Mouse (Mus musculus) midbrain, embryonic 12.5 days (tissue): ENCODE data around the gene Crybg2. TPM values are rescaled to one million over a fixed set of nuclear protein-coding genes. Genes with fewer than 3 reads are reported as not detected.
A peak's percentile ranks its signal among the peaks of the same experiment; 100 is the strongest.

Source experiments
- ATAC-seq: fragments of 200-750 bp; cut with Nextera tagmentation; 2 replicates; pipeline ENCODE4 v1.8.0; 2017; ENCODE audit warnings: low read depth, moderate TSS enrichment, moderate library complexity; ENCODE audit not compliant: low FRiP score
- H3K27ac ChIP-seq: fragments of 300-500 bp; sonication (generic); replicated peaks from 2 replicates; pipeline ENCODE4 v1.5.1; 2016; ENCODE audit warnings: mild to moderate bottlenecking
- H3K27me3 ChIP-seq: fragments of 300-500 bp; sonication (generic); 2 replicates; pipeline ENCODE4 v1.6.1; 2016; ENCODE audit warnings: mild to moderate bottlenecking
- H3K36me3 ChIP-seq: fragments of 300-500 bp; sonication (generic); 2 replicates; pipeline ENCODE4 v1.6.1; 2016
- H3K4me1 ChIP-seq: fragments of 300-500 bp; sonication (generic); 2 replicates; pipeline ENCODE4 v1.6.1; 2016
- H3K4me2 ChIP-seq: fragments of 300-500 bp; sonication (generic); replicated peaks from 2 replicates; pipeline ENCODE4 v1.6.1; 2016; ENCODE audit warnings: mild to moderate bottlenecking, moderate library complexity
- H3K4me3 ChIP-seq: fragments of 300-500 bp; sonication (generic); 2 replicates; pipeline ENCODE4 v1.5.1; 2016; ENCODE audit warnings: mild to moderate bottlenecking
- H3K9ac ChIP-seq: fragments of 300-500 bp; sonication (generic); replicated peaks from 2 replicates; pipeline ENCODE4 v1.6.1; 2016; ENCODE audit warnings: mild to moderate bottlenecking, moderate library complexity
- H3K9me3 ChIP-seq: fragments of 300-500 bp; sonication (generic); 2 replicates; pipeline ENCODE4 v1.6.1; 2016; ENCODE audit warnings: mild to moderate bottlenecking
- WGBS: fragments of 180-500 bp; shearing (Covaris S2); methylation state at CpG from one replicate; pipeline ENCODE4 v1.1.7; 2016; 5-methylcytosine and 5-hydroxymethylcytosine counted together
- polyA plus RNA-seq: library from polyadenylated mRNA; unstranded; fragments of >200 nt; fragmentation: Nextera tagmentation; extraction: Ambion mirVana; gene quantifications from 2 replicates; pipeline ENCODE4 v1.2.1, GENCODE M21; 2016

Gene Crybg2
- polyA plus RNA-seq, 1 experiment from 2014 or later, result 1.7 TPM

GRCm38 (mm10) chr4:134126300-134127120 is 65.9 kb downstream of the Crybg2 start:
- WGBS, result 87% methylated on average over 21 of the region's 21 CpGs
- no peak for ATAC-seq
- H3K9ac ChIP-seq, result peak overlapping the region; percentile 80; the same call in 1 of the 2 replicates
- H3K4me2 ChIP-seq, result no peak overlapping the region
- H3K4me3 ChIP-seq, result no peak overlapping the region
- no peaks in the 10 kb centered on the region for H3K27me3 ChIP-seq
- H3K4me1 ChIP-seq, result peaks cover 29% of the 10 kb centered on the region
- H3K9me3 ChIP-seq, result no peaks in the 10 kb centered on the region
- no peak overlapping the region for H3K27ac ChIP-seq
- H3K36me3 ChIP-seq, result peaks cover 11% of the 10 kb centered on the region; the same call in 1 of the 2 replicates

DNA sequence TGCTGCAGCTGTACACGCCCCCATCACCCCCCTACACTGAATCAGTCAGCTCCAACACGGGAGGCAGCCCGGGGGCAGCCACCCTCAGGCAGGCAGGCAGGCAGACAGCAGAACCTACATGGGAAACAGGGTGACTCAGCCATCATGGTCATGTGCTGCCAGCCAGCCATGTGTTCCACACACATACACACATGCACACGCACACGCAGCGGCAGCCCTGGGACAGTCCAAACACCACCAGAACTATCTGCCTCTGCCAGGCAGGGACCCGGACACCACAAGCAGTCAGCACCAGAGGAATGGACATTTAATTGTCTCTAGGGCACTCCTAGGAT is 66.5 kb downstream of the Crybg2 start:
- no peaks in the 10 kb centered on the region for H3K27me3 ChIP-seq
- no peak overlapping the region for H3K27ac ChIP-seq
- H3K9ac ChIP-seq, result peak overlapping the region; percentile 80; the same call in 1 of the 2 replicates
- 89% methylated on average over 7 of the region's 7 CpGs for WGBS
- no peaks in the 10 kb centered on the region for H3K9me3 ChIP-seq
- H3K4me1 ChIP-seq, result peaks cover 29% of the 10 kb centered on the region
- no peak overlapping the region for H3K4me2 ChIP-seq
- ATAC-seq, result no peak
- H3K4me3 ChIP-seq, result no peak overlapping the region
- peaks cover 15% of the 10 kb centered on the region for H3K36me3 ChIP-seq

- ATAC-seq, result no peak
- peak overlapping the region; percentile 74; the same call in 1 of the 2 replicates for H3K27ac ChIP-seq
Observed at GRCm38 (mm10) chr4:134127793-134128192, 67.2 kb downstream of the Crybg2 start.

GRCm38 (mm10) chr4:134128221-134128982 is 67.8 kb downstream of the Crybg2 start, which contains the start of gene Sh3bgrl3:
Sh3bgrl3 (minus strand) TSS chr4:134128789.
- under 1% methylated on average over 50 of the region's 50 CpGs for WGBS
- peaks cover 19% of the 10 kb centered on the region for H3K36me3 ChIP-seq
- no peaks in the 10 kb centered on the region for H3K27me3 ChIP-seq
- H3K4me2 ChIP-seq, result peak within 1 kb of the TSS; percentile 94
- ATAC-seq, result peak; percentile 94
- peak within 1 kb of the TSS; percentile 80 for H3K9ac ChIP-seq
- peak within 1 kb of the TSS; percentile 73 for H3K4me3 ChIP-seq
- H3K27ac ChIP-seq, result peak within 1 kb of the TSS; percentile 74
- H3K9me3 ChIP-seq, result no peaks in the 10 kb centered on the region
- peaks cover 29% of the 10 kb centered on the region for H3K4me1 ChIP-seq

More at GRCm38 (mm10) chr4:134127793-134128192, 67.2 kb downstream of the Crybg2 start:
- Histone ChIP-seq H3K27me3 (no peaks in the 10 kb centered on the region), H3K9me3 (no peaks in the 10 kb centered on the region), H3K36me3 (peaks cover 19% of the 10 kb centered on the region), H3K4me2 (peak overlapping the region; percentile 94), H3K4me1 (peaks cover 29% of the 10 kb centered on the region), H3K9ac (peak overlapping the region; percentile 80), H3K4me3 (peak overlapping the region; percentile 73)
- WGBS, result 59% methylated on average over 8 of the region's 8 CpGs

DNA sequence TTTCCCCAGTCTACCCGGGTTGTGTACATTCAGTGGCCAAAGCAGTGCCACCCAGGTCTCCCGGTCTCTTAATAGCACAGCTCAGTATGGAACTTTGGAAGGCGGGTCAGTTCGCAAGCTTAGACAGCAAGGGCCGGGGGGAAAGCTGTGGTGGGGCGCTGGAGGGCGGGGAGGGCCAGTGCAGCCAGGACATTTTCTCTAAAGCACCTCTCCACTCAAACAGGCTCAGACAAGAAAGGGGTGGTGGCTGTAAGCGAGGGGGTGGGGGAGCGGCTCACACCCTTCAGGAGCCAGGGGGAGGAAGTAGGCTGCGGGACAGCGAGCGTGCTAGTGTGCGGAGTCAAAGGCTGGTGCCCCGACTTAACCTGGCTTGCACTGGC is 68.4 kb downstream of the Crybg2 start:
- no peaks in the 10 kb centered on the region for H3K27me3 ChIP-seq
- H3K9ac ChIP-seq, result peak overlapping the region; percentile 80
- no peaks in the 10 kb centered on the region for H3K9me3 ChIP-seq
- H3K4me3 ChIP-seq, result peak overlapping the region; percentile 73
- peak overlapping the region; percentile 74 for H3K27ac ChIP-seq
- 3% methylated on average over 14 of the region's 14 CpGs for WGBS
- ATAC-seq, result peak; percentile 71
- H3K4me2 ChIP-seq, result peak overlapping the region; percentile 94
- peaks cover 19% of the 10 kb centered on the region for H3K36me3 ChIP-seq
- H3K4me1 ChIP-seq, result peaks cover 29% of the 10 kb centered on the region

DNA sequence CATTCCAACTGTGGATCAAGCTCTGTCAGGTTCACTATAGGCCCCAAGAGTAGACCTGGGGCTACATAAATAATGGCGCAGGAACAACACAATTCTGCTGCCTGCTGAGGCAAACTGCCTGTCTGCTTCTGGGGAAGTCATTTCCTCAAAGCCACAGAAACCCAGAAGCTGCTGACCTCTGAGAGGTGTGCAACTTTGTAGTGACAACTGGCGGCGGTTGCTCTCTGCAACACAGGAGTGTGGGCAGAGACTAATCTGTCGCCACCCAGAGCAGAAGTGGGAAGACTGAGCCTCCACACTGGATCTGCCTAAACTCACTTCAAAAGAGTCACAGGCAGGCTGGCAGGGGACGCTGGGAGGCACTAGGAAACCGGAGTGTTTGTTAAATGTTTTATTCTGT is 68.9 kb downstream of the Crybg2 start:
- Histone ChIP-seq H3K9me3 (no peaks in the 10 kb centered on the region), H3K9ac (no peak overlapping the region; the same call in 1 of the 2 replicates), H3K27ac (no peak overlapping the region)

DNA sequence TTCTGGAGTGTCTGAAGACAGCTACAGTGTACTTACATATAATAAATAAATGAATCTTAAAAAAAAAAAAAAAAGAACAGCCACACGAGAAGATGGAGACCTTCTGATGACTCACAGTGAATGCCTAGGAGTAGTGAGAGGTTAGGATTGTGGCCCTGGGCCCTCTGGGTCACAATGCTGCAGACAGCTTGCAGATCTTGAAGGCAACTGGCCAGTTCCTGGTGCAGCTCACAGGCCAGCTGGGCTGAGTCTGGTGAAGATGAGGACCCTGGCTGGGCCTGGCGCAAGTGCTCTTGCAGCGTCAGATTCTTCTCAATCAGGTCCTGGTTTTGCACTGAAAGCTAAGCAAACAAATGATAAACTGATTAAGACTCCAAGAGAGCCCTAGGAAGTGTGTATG is 71.5 kb downstream of the Crybg2 start:
- Histone ChIP-seq H3K9ac (no peak overlapping the region), H3K4me2 (no peak overlapping the region), H3K36me3 (peaks cover 23% of the 10 kb centered on the region), H3K27me3 (no peaks in the 10 kb centered on the region), H3K27ac (no peak overlapping the region), H3K9me3 (no peaks in the 10 kb centered on the region), H3K4me1 (peaks cover 20% of the 10 kb centered on the region), H3K4me3 (no peak overlapping the region)
- no peak for ATAC-seq
- whole genome bisulfite sequencing, result 89% methylated on average over 3 of the region's 3 CpGs

More for the DNA sequence above, 68.9 kb downstream of the Crybg2 start:
- Histone ChIP-seq H3K4me2 (peak overlapping the region; percentile 94), H3K27me3 (no peaks in the 10 kb centered on the region), H3K4me3 (no peak overlapping the region), H3K36me3 (peaks cover 19% of the 10 kb centered on the region), H3K4me1 (peaks cover 26% of the 10 kb centered on the region)
- ATAC-seq, result no peak
- 54% methylated on average over 6 of the region's 6 CpGs for WGBS

DNA sequence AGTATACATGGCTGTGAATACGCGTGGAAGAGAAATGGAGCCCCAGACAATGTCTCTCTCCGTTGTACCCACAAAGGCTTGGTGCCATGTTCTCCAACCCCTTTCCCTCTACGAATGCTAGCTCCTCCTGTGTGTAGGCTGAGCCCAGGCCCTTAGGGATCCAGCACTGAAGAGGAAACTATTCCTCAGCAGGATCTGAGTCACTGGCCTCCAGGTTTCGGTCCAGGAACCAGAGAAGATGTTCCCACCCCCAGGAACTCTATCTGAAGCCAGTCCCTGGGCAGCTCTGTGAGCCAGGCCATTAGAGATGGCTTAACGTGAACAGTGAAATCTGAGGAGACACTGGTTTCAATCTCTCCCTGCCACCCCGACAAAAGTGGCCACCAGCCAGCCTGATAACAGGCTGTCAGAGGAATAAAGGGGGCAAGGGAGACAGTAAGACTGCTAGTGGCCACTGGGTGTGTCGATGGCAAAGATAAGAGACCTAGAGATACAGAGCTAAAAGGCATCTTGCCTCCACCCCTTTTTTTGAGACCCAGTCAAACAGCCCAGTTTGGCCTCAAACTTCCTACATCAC is 72.0 kb downstream of the Crybg2 start:
- WGBS, result 87% methylated on average over 8 of the region's 8 CpGs
- Histone ChIP-seq H3K9me3 (no peaks in the 10 kb centered on the region), H3K36me3 (peaks cover 23% of the 10 kb centered on the region), H3K4me3 (no peak overlapping the region), H3K27ac (no peak overlapping the region), H3K4me2 (no peak overlapping the region), H3K9ac (no peak overlapping the region), H3K27me3 (no peaks in the 10 kb centered on the region), H3K4me1 (peaks cover 15% of the 10 kb centered on the region)
- ATAC-seq, result no peak

DNA sequence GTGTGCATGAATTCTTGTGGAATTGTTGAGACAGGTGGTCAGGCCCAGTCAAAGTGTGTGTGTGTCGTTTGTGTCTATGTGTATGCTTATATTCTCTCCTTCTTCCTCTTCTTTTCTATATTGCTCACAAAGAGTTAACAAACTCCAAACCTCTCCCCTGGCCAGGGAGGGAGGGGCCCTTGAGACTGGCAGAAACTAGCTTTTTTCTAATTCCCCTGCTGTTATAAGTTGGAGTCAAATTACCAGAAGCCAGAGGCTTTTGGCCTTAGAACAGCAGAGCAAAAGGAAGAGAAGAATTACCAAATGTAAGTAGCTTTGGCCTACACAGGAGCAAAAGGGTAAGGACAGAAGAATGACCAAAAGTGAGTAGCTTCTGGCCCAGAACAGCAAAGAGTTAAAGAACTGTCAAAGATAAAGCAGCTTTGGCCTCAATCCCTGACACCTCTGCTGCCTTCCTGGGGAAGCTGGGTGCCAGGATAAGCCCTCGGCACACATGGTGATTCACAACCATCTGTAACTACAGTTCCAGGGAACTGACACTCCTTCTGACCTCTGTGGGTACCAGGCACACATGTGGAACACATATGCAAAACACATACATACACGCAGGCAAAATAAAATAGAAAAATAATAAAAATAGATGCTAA is 75.8 kb downstream of the Crybg2 start:
- Histone ChIP-seq H3K9me3 (no peaks in the 10 kb centered on the region), H3K27ac (no peak overlapping the region), H3K4me2 (no peak overlapping the region), H3K4me1 (no peaks in the 10 kb centered on the region), H3K27me3 (no peaks in the 10 kb centered on the region), H3K36me3 (peaks cover 16% of the 10 kb centered on the region; the same call in 1 of the 2 replicates), H3K4me3 (no peak overlapping the region), H3K9ac (no peak overlapping the region)
- 75% methylated on average over 3 of the region's 3 CpGs for WGBS
- no peak for ATAC-seq

- Histone ChIP-seq H3K27ac (no peak overlapping the region), H3K9ac (no peak overlapping the region), H3K9me3 (no peaks in the 10 kb centered on the region), H3K27me3 (no peaks in the 10 kb centered on the region), H3K4me3 (no peak overlapping the region), H3K36me3 (peaks cover 9% of the 10 kb centered on the region; the same call in 1 of the 2 replicates), H3K4me1 (no peaks in the 10 kb centered on the region), H3K4me2 (no peak overlapping the region)
- ATAC-seq, result no peak
- 78% methylated on average over 2 of the region's 2 CpGs for WGBS
Observed at GRCm38 (mm10) chr4:134138857-134139256, 78.2 kb downstream of the Crybg2 start.
